Mouse (Mus musculus) small intestine, adult 2 months (tissue): Measurements from ENCODE around the gene Pcgf6.

ENCODE experiments used
- CTCF ChIP-seq: fragments of 200-500 bp; IDR thresholded peaks from 2 replicates; pipeline ENCODE4 v1.5.1; 2012; ENCODE audit warnings: low read depth, mild to moderate bottlenecking, control low read depth, inconsistent platforms, low read length, moderate library complexity, mixed read lengths; ENCODE audit not compliant: insufficient replicate concordance, insufficient read length; ENCODE audit errors: extremely low read depth
- POLR2A ChIP-seq: fragments of 200-500 bp; IDR thresholded peaks from 2 replicates; pipeline ENCODE4 v1.6.1; 2012; ENCODE audit warnings: low read depth, mild to moderate bottlenecking, control low read depth, inconsistent platforms, low read length, moderate library complexity

DNA sequence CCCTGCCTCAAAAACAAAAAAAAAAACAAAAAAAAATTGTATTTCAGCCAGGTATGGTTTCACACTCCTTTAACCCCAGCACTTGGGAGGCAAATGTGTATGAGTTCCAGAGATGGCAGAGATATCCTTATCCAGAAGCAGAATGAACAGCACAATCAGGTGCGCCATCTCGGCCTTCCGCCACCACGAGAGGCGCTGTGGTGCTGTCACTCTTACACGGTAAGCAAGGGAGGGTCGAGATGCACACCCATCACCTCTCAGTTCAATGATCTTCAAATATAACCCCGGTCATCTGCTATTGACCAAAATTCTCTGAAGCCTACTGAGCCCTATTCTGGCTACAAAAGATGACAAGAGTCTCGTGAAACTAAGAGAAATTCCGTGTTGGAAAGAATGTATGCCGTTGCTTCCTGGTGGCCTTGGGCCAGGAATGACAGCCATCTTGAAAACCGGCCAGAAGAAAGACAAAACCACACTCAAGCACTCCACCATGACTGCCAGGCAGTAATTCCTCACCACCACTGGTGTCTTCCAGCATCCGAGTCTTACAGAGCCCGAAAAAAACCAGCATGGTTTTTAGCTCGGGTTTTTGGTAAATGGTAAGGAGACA lies 38.1 kb downstream of the Pcgf6 start:
- TF ChIP-seq CTCF (no peak), POLR2A (no peak)
